Mouse (Mus musculus): Measurements from ENCODE around the gene Clstn1. TPM values are rescaled to one million over a fixed set of nuclear protein-coding genes. Genes with fewer than 3 reads are reported as not detected.

Gene Clstn1
- polyA plus RNA-seq, 1 experiment: 15.4 TPM

- H3K4me3 ChIP-seq (ENCODE audit: insufficient read depth, low read depth, low read length): no peak overlapping the region
- no peak overlapping the region for H3K27ac ChIP-seq (replicated peaks; ENCODE audit: low read depth, low read length)
- H3K4me1 ChIP-seq (ENCODE audit: control insufficient read depth, insufficient read depth, insufficient read length, low read length): no peaks in the 10 kb centered on the region; the same call in 1 of the 2 replicates
Measured at GRCm38 (mm10) chr4:149683875-149684274, 97.6 kb downstream of the Clstn1 start.

GRCm38 (mm10) chr4:149684841-149685623, 98.8 kb downstream of the Clstn1 start:
- Histone ChIP-seq H3K27ac (replicated peaks; ENCODE audit: low read depth, low read length) (no peak overlapping the region), H3K4me3 (ENCODE audit: insufficient read depth, low read depth, low read length) (no peak overlapping the region), H3K4me1 (ENCODE audit: control insufficient read depth, insufficient read depth, insufficient read length, low read length) (no peaks in the 10 kb centered on the region)

GRCm38 (mm10) chr4:149688861-149689260, 102.6 kb downstream of the Clstn1 start:
- Histone ChIP-seq H3K27ac (replicated peaks; ENCODE audit: low read depth, low read length) (no peak overlapping the region), H3K4me1 (ENCODE audit: control insufficient read depth, insufficient read depth, insufficient read length, low read length) (no peaks in the 10 kb centered on the region), H3K4me3 (ENCODE audit: insufficient read depth, low read depth, low read length) (no peak overlapping the region)

GRCm38 (mm10) chr4:149689822-149690700, 103.8 kb downstream of the Clstn1 start:
- H3K4me3 ChIP-seq (ENCODE audit: insufficient read depth, low read depth, low read length): no peak overlapping the region
- H3K4me1 ChIP-seq (ENCODE audit: control insufficient read depth, insufficient read depth, insufficient read length, low read length): no peaks in the 10 kb centered on the region
- H3K27ac ChIP-seq (replicated peaks; ENCODE audit: low read depth, low read length): no peak overlapping the region

- no peaks in the 10 kb centered on the region for H3K4me1 ChIP-seq (ENCODE audit: control insufficient read depth, insufficient read depth, insufficient read length, low read length)
- H3K27ac ChIP-seq (replicated peaks; ENCODE audit: low read depth, low read length): no peak overlapping the region
- H3K4me3 ChIP-seq (ENCODE audit: insufficient read depth, low read depth, low read length): no peak overlapping the region
Measured at GRCm38 (mm10) chr4:149690828-149691280, 104.6 kb downstream of the Clstn1 start.

GRCm38 (mm10) chr4:149691368-149691767, 105.1 kb downstream of the Clstn1 start:
- H3K27ac ChIP-seq (replicated peaks; ENCODE audit: low read depth, low read length): no peak overlapping the region
- H3K4me1 ChIP-seq (ENCODE audit: control insufficient read depth, insufficient read depth, insufficient read length, low read length): no peaks in the 10 kb centered on the region
- no peak overlapping the region for H3K4me3 ChIP-seq (ENCODE audit: insufficient read depth, low read depth, low read length)

GRCm38 (mm10) chr4:149696189-149696971, 110.1 kb downstream of the Clstn1 start:
- Histone ChIP-seq H3K4me1 (ENCODE audit: control insufficient read depth, insufficient read depth, insufficient read length, low read length) (no peaks in the 10 kb centered on the region), H3K27ac (replicated peaks; ENCODE audit: low read depth, low read length) (no peak overlapping the region; the same call in 1 of the 2 replicates), H3K4me3 (ENCODE audit: insufficient read depth, low read depth, low read length) (peak overlapping the region; percentile 23; the same call in 1 of the 2 replicates)

GRCm38 (mm10) chr4:149697506-149698196, 111.4 kb downstream of the Clstn1 start:
- Histone ChIP-seq H3K4me1 (ENCODE audit: control insufficient read depth, insufficient read depth, insufficient read length, low read length) (no peaks in the 10 kb centered on the region), H3K27ac (replicated peaks; ENCODE audit: low read depth, low read length) (peak overlapping the region; percentile 37), H3K4me3 (ENCODE audit: insufficient read depth, low read depth, low read length) (peak overlapping the region; percentile 60)

- Histone ChIP-seq H3K27ac (replicated peaks; ENCODE audit: low read depth, low read length) (peak overlapping the region; percentile 37), H3K4me1 (ENCODE audit: control insufficient read depth, insufficient read depth, insufficient read length, low read length) (no peaks in the 10 kb centered on the region), H3K4me3 (ENCODE audit: insufficient read depth, low read depth, low read length) (peak overlapping the region; percentile 60)
Measured at GRCm38 (mm10) chr4:149698197-149698821, 112.0 kb downstream of the Clstn1 start.

Other genes with a start within 250 kb of the Clstn1 start
- gene Ube4b, start 159.7 kb upstream of the Clstn1 start, polyA plus RNA-seq (2012; ENCODE audit: insufficient read depth, insufficient read length, missing spikeins): 28.4 and 29.3 TPM in 2 replicates
- gene Rbp7, start 131.5 kb upstream of the Clstn1 start, polyA plus RNA-seq (2012; ENCODE audit: insufficient read depth, insufficient read length, missing spikeins): 19.5 and 31.5 TPM in 2 replicates
- not detected in 2 replicates for gene Tmem274, start 109.1 kb upstream of the Clstn1 start, polyA plus RNA-seq (2012; ENCODE audit: insufficient read depth, insufficient read length, missing spikeins)
- 17.7 and 20.2 TPM in 2 replicates for gene Nmnat1, start 101.3 kb upstream of the Clstn1 start, polyA plus RNA-seq (2012; ENCODE audit: insufficient read depth, insufficient read length, missing spikeins)
- gene Lzic, start 101.2 kb upstream of the Clstn1 start, polyA plus RNA-seq (2012; ENCODE audit: insufficient read depth, insufficient read length, missing spikeins): 40.2 and 40.9 TPM in 2 replicates
- 10.6 and 13.6 TPM in 2 replicates for gene Ctnnbip1, start 68.2 kb upstream of the Clstn1 start, polyA plus RNA-seq (2012; ENCODE audit: insufficient read depth, insufficient read length, missing spikeins)
- gene Pik3cd, start 116.1 kb downstream of the Clstn1 start, polyA plus RNA-seq (2012; ENCODE audit: insufficient read depth, insufficient read length, missing spikeins): 0.96 and 1.6 TPM in 2 replicates
- 9.2 and 9.6 TPM in 2 replicates for gene Tmem201, start 151.6 kb downstream of the Clstn1 start, polyA plus RNA-seq (2012; ENCODE audit: insufficient read depth, insufficient read length, missing spikeins)
- 24.0 and 24.2 TPM in 2 replicates for gene Slc25a33, start 187.8 kb downstream of the Clstn1 start, polyA plus RNA-seq (2012; ENCODE audit: insufficient read depth, insufficient read length, missing spikeins)